Mouse (Mus musculus) layer of hippocampus, postnatal 10 days (tissue): ENCODE measurements around the gene Sox6. TPM values are rescaled to one million over a fixed set of nuclear protein-coding genes. Genes with fewer than 3 reads are reported as not detected.

Experiments
- DNase-seq, 2 experiments: peaks; one replicate each; pipeline ENCODE4 v3.0.0; 2021; ENCODE audit warnings: low spot score in 2 of 2
- total RNA-seq, 2 experiments: library from RNA; stranded (reverse); gene quantifications; 2 replicates each; pipeline ENCODE4 v1.2.3; 2021

Sox6 gene
- total RNA-seq, 2 experiments from 2014 or later: 28.9 to 34.8 TPM

GRCm38 (mm10) chr7:115758172-115758571 is 280.4 kb downstream of the Sox6 start:
- DNase-seq: no peak

GRCm38 (mm10) chr7:115755272-115755671 is 283.3 kb downstream of the Sox6 start:
- no peak for DNase-seq

- DNase-seq: peak in 1 of 2 experiments; percentile 32
Measured at GRCm38 (mm10) chr7:115754216-115754615, 284.4 kb downstream of the Sox6 start.

GRCm38 (mm10) chr7:115752121-115752634 is 286.4 kb downstream of the Sox6 start:
- DNase-seq: peak in 1 of 2 experiments; percentile 42

GRCm38 (mm10) chr7:115751083-115751482 is 287.5 kb downstream of the Sox6 start:
- DNase-seq: no peak

GRCm38 (mm10) chr7:115750275-115750825 is 288.2 kb downstream of the Sox6 start:
- DNase-seq: no peak

- DNase-seq: no peak
Measured at GRCm38 (mm10) chr7:115747541-115747940, 291.1 kb downstream of the Sox6 start.

GRCm38 (mm10) chr7:115745672-115746253 is 292.8 kb downstream of the Sox6 start:
- no peak for DNase-seq

- DNase-seq: no peak
Measured at GRCm38 (mm10) chr7:115734137-115734536, 304.5 kb downstream of the Sox6 start.

- no peak for DNase-seq
Measured at GRCm38 (mm10) chr7:115732824-115733223, 305.8 kb downstream of the Sox6 start.

- no peak for DNase-seq
Measured at GRCm38 (mm10) chr7:115726776-115727175, 311.8 kb downstream of the Sox6 start.

GRCm38 (mm10) chr7:115724404-115724803 is 314.2 kb downstream of the Sox6 start:
- no peak for DNase-seq

GRCm38 (mm10) chr7:115721624-115722540 is 316.7 kb downstream of the Sox6 start:
- no peak for DNase-seq

GRCm38 (mm10) chr7:115719791-115720190 is 318.8 kb downstream of the Sox6 start:
- no peak for DNase-seq

GRCm38 (mm10) chr7:115706141-115706540 is 332.5 kb downstream of the Sox6 start:
- no peak for DNase-seq

- no peak for DNase-seq
Measured at GRCm38 (mm10) chr7:115698105-115698504, 340.5 kb downstream of the Sox6 start.

- DNase-seq: no peak
Measured at GRCm38 (mm10) chr7:115693206-115693605, 345.4 kb downstream of the Sox6 start.

- DNase-seq: no peak
Measured at GRCm38 (mm10) chr7:115691091-115691490, 347.5 kb downstream of the Sox6 start.

GRCm38 (mm10) chr7:115686687-115687086 is 351.9 kb downstream of the Sox6 start:
- DNase-seq: no peak

GRCm38 (mm10) chr7:115684142-115684541 is 354.5 kb downstream of the Sox6 start:
- DNase-seq: no peak

GRCm38 (mm10) chr7:115671749-115672148 is 366.8 kb downstream of the Sox6 start:
- no peak for DNase-seq

- DNase-seq: no peak
Measured at GRCm38 (mm10) chr7:115671272-115671671, 367.3 kb downstream of the Sox6 start.
